Mouse (Mus musculus) lung, adult 18-20 months (tissue): ENCODE data around the gene Olfr301.

Experiments used
- DNase-seq, 2 experiments: peaks; one replicate each; pipeline ENCODE4 v3.0.0; 2022; ENCODE audit warnings: mixed read lengths in 2 of 2

The Olfr301 gene

GRCm38 (mm10) chr7:86403546-86403945 lies at the start of gene Olfr301:
Gene Olfr301, plus strand, starts transcription at chr7:86403846.
- DNase-seq: no peak

GRCm38 (mm10) chr7:86366828-86367227 lies 36.8 kb upstream of the Olfr301 start, which contains the start of gene Olfr305:
Gene Olfr305, minus strand, starts transcription at chr7:86366928.
- DNase-seq: no peak

- DNase-seq: no peak
These were observed 17.9 kb upstream of the Olfr301 start for GRCm38 (mm10) chr7:86385769-86386168.

DNA sequence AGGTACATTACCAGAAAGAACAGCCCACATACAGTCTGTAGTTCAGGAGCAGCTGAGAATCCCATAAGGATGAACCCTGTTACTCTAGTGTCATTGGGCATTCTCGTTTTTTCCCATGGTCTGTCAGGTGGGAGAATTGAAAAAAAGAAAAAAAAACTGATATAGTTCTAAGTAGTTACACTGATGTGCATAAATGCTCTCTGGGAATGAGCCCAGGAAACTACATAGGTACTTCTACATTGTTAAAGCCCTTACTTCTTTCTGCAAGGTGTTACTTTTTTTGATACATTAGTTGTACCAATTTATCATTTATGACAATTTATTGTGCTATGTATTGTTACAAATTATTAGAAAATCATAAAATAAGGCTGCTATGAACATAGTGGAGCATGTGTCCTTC lies 17.1 kb upstream of the Olfr301 start, which contains the start of gene Olfr304:
Olfr304 (minus strand) TSS at position 101 of the 400 bp plus-strand sequence.
- DNase-seq: no peak

DNA sequence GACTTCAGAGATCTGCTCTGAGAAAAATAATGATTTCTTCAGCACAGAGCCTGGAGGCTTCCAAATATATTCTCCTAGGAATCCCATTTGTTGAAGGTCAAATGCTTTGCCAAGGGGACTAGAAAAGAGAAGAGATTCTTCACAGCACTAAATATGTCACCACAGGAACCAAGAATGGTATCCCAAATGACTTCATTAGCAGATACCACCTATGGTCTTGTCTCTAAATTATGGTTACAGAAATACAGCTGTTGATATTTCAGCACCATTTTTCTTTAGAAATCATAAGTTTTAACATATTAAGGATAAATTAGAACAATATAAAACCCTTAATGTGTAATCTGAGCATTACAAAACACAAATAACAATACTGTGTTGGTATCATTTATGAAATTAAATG lies 6.0 kb upstream of the Olfr301 start, which contains the start of gene Olfr303:
Olfr303 (minus strand) TSS at position 101 of the 400 bp plus-strand sequence.
- DNase-seq: no peak

DNA sequence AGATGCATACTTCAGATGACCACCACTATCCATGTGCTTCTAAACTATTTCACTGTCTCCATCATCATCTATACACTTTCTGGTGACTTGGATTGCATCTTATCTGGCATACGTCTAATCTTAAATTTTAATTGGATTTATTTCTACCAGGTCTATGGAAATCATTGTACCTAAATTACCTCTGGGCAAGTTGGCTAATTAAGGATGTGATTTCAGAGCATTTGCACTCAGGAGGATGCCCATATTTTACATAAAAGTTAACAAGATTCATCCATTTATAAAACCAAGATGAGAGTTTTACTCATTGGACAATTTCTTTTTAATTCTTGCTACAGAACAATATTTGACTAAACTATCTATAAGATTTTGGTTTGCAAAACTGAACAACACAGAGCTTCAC lies 56.0 kb downstream of the Olfr301 start, which contains the start of gene Olfr299:
Olfr299 (plus strand) TSS at position 301 of the 400 bp plus-strand sequence.
- DNase-seq: no peak
